ENCODE assay signal across 20 mouse cellular contexts in the genomic region with DNA sequence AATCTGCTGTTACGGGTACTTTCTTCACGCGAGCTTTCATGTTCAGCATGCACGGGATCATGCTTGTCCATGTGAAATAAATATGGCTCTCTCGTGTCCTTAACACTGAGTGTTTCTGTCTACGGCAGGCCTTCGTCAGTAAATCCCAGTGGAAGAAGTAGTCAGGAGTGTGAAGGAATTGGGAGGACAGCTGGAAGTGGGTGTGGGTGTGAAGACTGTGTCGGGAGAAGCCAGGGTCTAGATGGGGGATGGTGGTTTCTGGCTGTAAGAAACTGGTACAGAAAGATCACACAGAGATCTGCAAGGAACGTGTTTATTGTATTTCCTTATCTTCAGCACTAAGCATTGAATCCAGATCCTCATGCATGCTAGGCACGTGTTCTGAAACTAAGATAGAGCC.
A peak's percentile ranks its signal among the peaks of the same experiment; 100 is the strongest.
DNase-seq lines count a peak whose midpoint lies in the region; TF ChIP-seq lines count a peak whose summit lies in the region.
"Had no signal": no experiment of that assay in that cellular context is flagged by ENCODE, and none has a peak within 500 bp of the region (broad histone marks: within the 10 kb centered on the region; RNA-seq: fewer than 3 reads in every experiment).

No protein-coding gene starts in this region.

- H3K27ac ChIP-seq in layer of hippocampus, adult 2 months: no peak overlapping the region
- H3K27ac ChIP-seq: hindbrain, embryonic 12.5 days; limb, embryonic 12.5 days; liver, embryonic 13.5 days; lung, embryonic 15.5 days; macrophage; neural tube, embryonic 13.5 days; stomach, postnatal 0 days had no signal

- no peak overlapping the region for H3K4me3 ChIP-seq in layer of hippocampus, adult 2 months
- H3K4me3 ChIP-seq: hindbrain, embryonic 12.5 days; limb, embryonic 12.5 days; liver, embryonic 13.5 days; lung, embryonic 15.5 days; neural tube, embryonic 13.5 days had no signal

- TF ChIP-seq CTCF in layer of hippocampus, adult 2 months (conservative IDR thresholded peaks at IDR 0.05): no peak

- peak; percentile 20 to 26 for DNase-seq in layer of hippocampus, adult 2 months (ENCODE audit: low spot score in 2 of 2)
- no peak for DNase-seq in layer of hippocampus, postnatal 25 days (ENCODE audit: extremely low spot score in 1 of 2, low spot score in 1 of 2)
- DNase-seq in layer of hippocampus, adult 9-11 months: peak; percentile 58
- DNase-seq in retina, embryonic 14.5 days (ENCODE audit: low spot score): peak; percentile 13
- DNase-seq in adrenal gland, postnatal 14 days: no peak
- no peak for DNase-seq in embryo, embryonic 11 days
- no peak for DNase-seq in yolk sac, embryonic 10.5 days (ENCODE audit: low spot score)
- DNase-seq: adrenal gland, postnatal 36 days; cerebellum, adult 9-11 months; heart, adult 18-20 months; kidney, adult 9 months; kidney, postnatal 4 days; liver, embryonic 13.5 days; thymus, postnatal 14 days had no signal

Comparison
In these comparisons a context has a peak if more than half of its experiments do, and no peak if none do; other contexts are left out.
1. DNase-seq: peak in layer of hippocampus, adult 2 months (2 of 2), layer of hippocampus, adult 9-11 months (single experiment) and retina, embryonic 14.5 days (single experiment); none in layer of hippocampus, postnatal 25 days (0 of 2), adrenal gland, postnatal 14 days (single experiment), embryo, embryonic 11 days (single experiment) and yolk sac, embryonic 10.5 days (single experiment).